Mouse (Mus musculus) thymus, adult 2 months (tissue): ENCODE data around the gene Gm1123. TPM values are rescaled to one million over a fixed set of nuclear protein-coding genes. Genes with fewer than 3 reads are reported as not detected.

ENCODE experiments used
- DNase-seq: peaks from one replicate; pipeline ENCODE4 v3.0.0; 2021
- H3K27ac ChIP-seq: fragments of 200-500 bp; 2 replicates; pipeline ENCODE4 v1.5.1; 2012; ENCODE audit warnings: low read length, control low read depth; ENCODE audit not compliant: control insufficient read depth, insufficient read depth
- H3K27me3 ChIP-seq: fragments of 200-500 bp; 2 replicates; pipeline ENCODE4 v1.6.1; 2012; ENCODE audit warnings: mild to moderate bottlenecking, low read length, moderate library complexity, mixed read lengths; ENCODE audit not compliant: control insufficient read depth, insufficient read depth
- H3K36me3 ChIP-seq: fragments of 200-500 bp; 2 replicates; pipeline ENCODE4 v1.6.1; 2012; ENCODE audit warnings: mild to moderate bottlenecking, low read length, moderate library complexity; ENCODE audit not compliant: control insufficient read depth, insufficient read depth
- H3K4me1 ChIP-seq: fragments of 200-500 bp; replicated peaks from 2 replicates; pipeline ENCODE4 v1.6.1; 2012; ENCODE audit warnings: low read length; ENCODE audit not compliant: control insufficient read depth, insufficient read depth
- H3K4me3 ChIP-seq: fragments of 200-500 bp; 2 replicates; pipeline ENCODE4 v1.5.1; 2012; ENCODE audit warnings: mild to moderate bottlenecking, low read length, control low read depth, moderate library complexity; ENCODE audit not compliant: control insufficient read depth, insufficient read depth
- CTCF ChIP-seq: fragments of 200-500 bp; IDR thresholded peaks from 2 replicates; pipeline ENCODE4 v1.5.1; 2012; ENCODE audit warnings: mild to moderate bottlenecking, control low read depth, low read length, moderate library complexity, borderline replicate concordance; ENCODE audit not compliant: control insufficient read depth, poor library complexity, insufficient read depth; ENCODE audit errors: extremely low read depth
- POLR2A ChIP-seq: fragments of 200-500 bp; IDR thresholded peaks from 2 replicates; pipeline ENCODE4 v1.6.1; 2012; ENCODE audit warnings: mild to moderate bottlenecking, low read length, control low read depth, moderate library complexity; ENCODE audit not compliant: control insufficient read depth, poor library complexity, insufficient read depth; ENCODE audit errors: extremely low read depth
- WGBS: fragments of 180-500 bp; shearing (Covaris S2); methylation state at CpG from one replicate; pipeline ENCODE4 v1.1.7; 2018; 5-methylcytosine and 5-hydroxymethylcytosine counted together
- polyA plus RNA-seq: library from polyadenylated mRNA; depleted of rRNA; stranded (reverse); fragments of >200 nt; gene quantifications from 2 replicates; pipeline ENCODE4 v1.2.3, GENCODE M21; 2012

The Gm1123 gene
- polyA plus RNA-seq, 1 experiment, result 0.18 TPM

- Histone ChIP-seq H3K27me3 (no peaks in the 10 kb centered on the region), H3K4me3 (no peak overlapping the region), H3K27ac (no peak overlapping the region), H3K4me1 (no peaks in the 10 kb centered on the region), H3K36me3 (no peaks in the 10 kb centered on the region)
- WGBS, result 93% methylated on average over 9 of the region's 9 CpGs
- no peak for DNase-seq
- TF ChIP-seq POLR2A (no peak), CTCF (no peak)
Observed at GRCm38 (mm10) chr9:99041994-99042393, 6.5 kb upstream of the Gm1123 start.

- Histone ChIP-seq H3K4me3 (no peak overlapping the region), H3K27ac (no peak overlapping the region), H3K4me1 (no peaks in the 10 kb centered on the region), H3K36me3 (no peaks in the 10 kb centered on the region), H3K27me3 (no peaks in the 10 kb centered on the region)
- no peak for DNase-seq
- 95% methylated on average over 8 of the region's 8 CpGs for WGBS
- no peak for TF ChIP-seq POLR2A
- no peak for TF ChIP-seq CTCF
Observed at GRCm38 (mm10) chr9:99034111-99034510, 1.4 kb downstream of the Gm1123 start.

- no peaks in the 10 kb centered on the region for H3K27me3 ChIP-seq
- no peaks in the 10 kb centered on the region for H3K4me1 ChIP-seq
- TF ChIP-seq CTCF, result no peak
- no peak for TF ChIP-seq POLR2A
- WGBS, result 92% methylated on average over 8 of the region's 8 CpGs
- H3K36me3 ChIP-seq, result no peaks in the 10 kb centered on the region
- H3K27ac ChIP-seq, result no peak overlapping the region
- no peak overlapping the region for H3K4me3 ChIP-seq
- DNase-seq, result no peak
Observed at GRCm38 (mm10) chr9:99032031-99032430, 3.5 kb downstream of the Gm1123 start.

- Histone ChIP-seq H3K4me3 (no peak overlapping the region), H3K4me1 (no peaks in the 10 kb centered on the region), H3K36me3 (no peaks in the 10 kb centered on the region), H3K27ac (no peak overlapping the region), H3K27me3 (no peaks in the 10 kb centered on the region)
- WGBS, result 89% methylated on average over 4 of the region's 4 CpGs
- TF ChIP-seq CTCF (no peak), POLR2A (no peak)
- DNase-seq, result no peak
Observed at GRCm38 (mm10) chr9:99021751-99022150, 13.8 kb downstream of the Gm1123 start.

GRCm38 (mm10) chr9:99021166-99021565 lies 14.3 kb downstream of the Gm1123 start:
- 77% methylated on average over 5 of the region's 5 CpGs for WGBS
- no peaks in the 10 kb centered on the region for H3K27me3 ChIP-seq
- TF ChIP-seq CTCF, result no peak
- TF ChIP-seq POLR2A, result no peak

GRCm38 (mm10) chr9:99017679-99018078 lies 17.8 kb downstream of the Gm1123 start:
- TF ChIP-seq CTCF (no peak), POLR2A (no peak)
- 93% methylated on average over 6 of the region's 6 CpGs for WGBS
- DNase-seq, result no peak
- no peak overlapping the region for H3K4me3 ChIP-seq
- H3K36me3 ChIP-seq, result no peaks in the 10 kb centered on the region
- H3K27ac ChIP-seq, result no peak overlapping the region
- no peaks in the 10 kb centered on the region for H3K27me3 ChIP-seq
- H3K4me1 ChIP-seq, result no peaks in the 10 kb centered on the region

More at GRCm38 (mm10) chr9:99021166-99021565, 14.3 kb downstream of the Gm1123 start:
- Histone ChIP-seq H3K36me3 (no peaks in the 10 kb centered on the region), H3K4me1 (no peaks in the 10 kb centered on the region), H3K4me3 (no peak overlapping the region), H3K27ac (no peak overlapping the region)
- no peak for DNase-seq

- Histone ChIP-seq H3K36me3 (no peaks in the 10 kb centered on the region), H3K27ac (no peak overlapping the region), H3K4me3 (no peak overlapping the region), H3K4me1 (no peaks in the 10 kb centered on the region), H3K27me3 (no peaks in the 10 kb centered on the region)
- no peak for DNase-seq
- WGBS, result 62% methylated on average over 3 of the region's 3 CpGs
- TF ChIP-seq CTCF (no peak), POLR2A (no peak)
Observed at GRCm38 (mm10) chr9:99016759-99017158, 18.8 kb downstream of the Gm1123 start.
